Comparison of ENCODE assay signal across 7 mouse cellular contexts in genomic region chr2:174327295-174327981, GRCm38 (mm10). TPM values are rescaled to one million over a fixed set of nuclear protein-coding genes. Genes with fewer than 3 reads are reported as not detected.
DNase-seq lines count a peak whose midpoint lies in the region; ATAC-seq and TF ChIP-seq lines count a peak whose summit lies in the region.

No protein-coding gene starts in this region.

- no peaks in the 10 kb centered on the region for H3K9me3 ChIP-seq in hindbrain, postnatal 0 days (ENCODE audit: low read length)
- peaks cover 2% of the 10 kb centered on the region; the same call in 1 of the 2 replicates for H3K9me3 ChIP-seq in midbrain, embryonic 11.5 days (ENCODE audit: control insufficient read depth, low read length)

- H3K4me1 ChIP-seq in hindbrain, postnatal 0 days (ENCODE audit: insufficient read depth, low read length), result peaks cover 8% of the 10 kb centered on the region
- H3K4me1 ChIP-seq in midbrain, embryonic 11.5 days (ENCODE audit: control insufficient read depth, insufficient read depth, low read length), result peaks cover 16% of the 10 kb centered on the region; the same call in 1 of the 2 replicates
- no peaks in the 10 kb centered on the region for H3K4me1 ChIP-seq in small intestine, adult 2 months (ENCODE audit: control insufficient read depth, insufficient read depth, insufficient read length, low read length)

- H3K9ac ChIP-seq in hindbrain, postnatal 0 days (replicated peaks; ENCODE audit: low read length), result peak overlapping the region; percentile 51
- H3K9ac ChIP-seq in midbrain, embryonic 11.5 days (ENCODE audit: low read length), result peak overlapping the region; percentile 54

- H3K27me3 ChIP-seq in hindbrain, postnatal 0 days (ENCODE audit: insufficient read depth, low read length), result no peaks in the 10 kb centered on the region
- 0 out of 2 replicates have a peak, but pooled peaks cover 3% of the 10 kb centered on the region for H3K27me3 ChIP-seq in midbrain, embryonic 11.5 days (ENCODE audit: control insufficient read depth, insufficient read depth, low read length)
- H3K27me3 ChIP-seq in small intestine, adult 2 months (ENCODE audit: control insufficient read depth, insufficient read depth, low read length), result no peaks in the 10 kb centered on the region

- peak; percentile 76 for ATAC-seq in hindbrain, postnatal 0 days
- ATAC-seq in midbrain, embryonic 11.5 days (ENCODE audit: low FRiP score), result peak; percentile 28

- H3K4me2 ChIP-seq in hindbrain, postnatal 0 days (ENCODE audit: low read depth, low read length), result peak overlapping the region; percentile 69
- peak overlapping the region; percentile 60 for H3K4me2 ChIP-seq in midbrain, embryonic 11.5 days

- WGBS in hindbrain, postnatal 0 days, result 53% methylated on average over 63 of the region's 64 CpGs
- WGBS in midbrain, embryonic 11.5 days, result 56% methylated on average over 64 of the region's 64 CpGs
- 47% methylated on average over 64 of the region's 64 CpGs for WGBS in small intestine, adult 2 months

- no peaks in the 10 kb centered on the region for H3K36me3 ChIP-seq in hindbrain, postnatal 0 days (ENCODE audit: insufficient read depth, low read length)
- no peaks in the 10 kb centered on the region for H3K36me3 ChIP-seq in midbrain, embryonic 11.5 days (ENCODE audit: control insufficient read depth, insufficient read depth, low read length)
- H3K36me3 ChIP-seq in small intestine, adult 2 months (ENCODE audit: control insufficient read depth, insufficient read depth, low read length), result no peaks in the 10 kb centered on the region

- no peak for TF ChIP-seq CTCF in hindbrain, postnatal 0 days (IDR thresholded peaks at IDR 0.05; ENCODE audit: low read depth)
- TF ChIP-seq CTCF in small intestine, adult 2 months (IDR thresholded peaks at IDR 0.05; ENCODE audit: extremely low read depth, insufficient read length, insufficient replicate concordance, low read depth, low read length), result no peak

- DNase-seq in WW6 (ENCODE audit: low read depth, low spot score), result peak; percentile 60
- peak; percentile 82 to 83 for DNase-seq in cerebellum, postnatal 10 days
- DNase-seq in frontal cortex, postnatal 14 days (ENCODE audit: low spot score in 2 of 2), result peak; percentile 64 to 74
- DNase-seq in hindbrain, postnatal 0 days (ENCODE audit: low spot score), result peak; percentile 90
- peak; percentile 70 for DNase-seq in left cerebral cortex, postnatal 4 days
- peak; percentile 95 for DNase-seq in midbrain, embryonic 11.5 days (ENCODE audit: low spot score, missing footprints)

- H3K4me3 ChIP-seq in hindbrain, postnatal 0 days (ENCODE audit: low read length), result peak overlapping the region; percentile 93
- H3K4me3 ChIP-seq in midbrain, embryonic 11.5 days (ENCODE audit: low read depth, low read length), result peak overlapping the region; percentile 41
- peak overlapping the region; percentile 79 for H3K4me3 ChIP-seq in small intestine, adult 2 months (ENCODE audit: low read depth, low read length)

- TF ChIP-seq POLR2A in small intestine, adult 2 months (IDR thresholded peaks at IDR 0.05; ENCODE audit: low read depth, low read length), result peak; percentile 90

- intact Hi-C loops in left cerebral cortex, postnatal 4 days (cut with DNase I), result no loop called here

- peak overlapping the region; percentile 62 for H3K27ac ChIP-seq in hindbrain, postnatal 0 days
- H3K27ac ChIP-seq in midbrain, embryonic 11.5 days (ENCODE audit: low read depth, low read length), result no peak overlapping the region
- 0 out of 2 replicates have a peak overlapping the region, but pooled peaks have one; percentile 7 for H3K27ac ChIP-seq in small intestine, adult 2 months (ENCODE audit: insufficient read depth, low read depth, low read length)

RNA-seq across cellular contexts. Expression of gene Gm20721, which starts 19.1 kb away (rescaled TPM):
- not detected in 2 replicates for total RNA-seq in hindbrain, postnatal 0 days (2014; rRNA removed)
- polyA plus RNA-seq in hindbrain, postnatal 0 days (2015; fragmentation: Nextera tagmentation; extraction: Ambion mirVana), result 13.4 and 19.4 TPM in 2 replicates
- total RNA-seq in left cerebral cortex, postnatal 4 days (2021), result 1 to 10 TPM; 2.0 to 2.2 TPM
- 9.5 and 15.7 TPM in 2 replicates for polyA plus RNA-seq in midbrain, embryonic 11.5 days (2014; fragmentation: Nextera tagmentation; extraction: Ambion mirVana)
- polyA plus RNA-seq in small intestine, adult 2 months (2012; rRNA removed), result not detected in 2 replicates

RNA-seq across cellular contexts. Expression of gene Gnas, which starts 43.3 kb away (rescaled TPM):
- total RNA-seq in hindbrain, postnatal 0 days (2014; rRNA removed), result 1,738 and 1,782 TPM in 2 replicates
- polyA plus RNA-seq in hindbrain, postnatal 0 days (2015; fragmentation: Nextera tagmentation; extraction: Ambion mirVana), result 1,873 and 1,902 TPM in 2 replicates
- 1,000 to 10,000 TPM; 1,551 to 1,677 TPM for total RNA-seq in left cerebral cortex, postnatal 4 days (2021)
- polyA plus RNA-seq in midbrain, embryonic 11.5 days (2014; fragmentation: Nextera tagmentation; extraction: Ambion mirVana), result 1,087 and 1,162 TPM in 2 replicates
- 295 and 530 TPM in 2 replicates for polyA plus RNA-seq in small intestine, adult 2 months (2012; rRNA removed)

Comparison
In these comparisons a context has a peak if more than half of its experiments do, and no peak if none do; other contexts are left out.
1. H3K4me3 ChIP-seq: peak in every context shown above with its lines; median percentile 93 in hindbrain, postnatal 0 days; 79 in small intestine, adult 2 months; 41 in midbrain, embryonic 11.5 days.
2. RNA of gene Gm20721, which starts 19.1 kb away (polyA plus RNA-seq): 13.4 to 19.4 TPM in hindbrain, postnatal 0 days and 9.5 to 15.7 TPM in midbrain, embryonic 11.5 days; not detected in small intestine, adult 2 months; every median in the first group is over 10 times any median in the second.
3. Peak in every context shown above with its lines, with median percentiles within 50 percentile points of each other: DNase-seq.